Mouse (Mus musculus) Muller cell, postnatal 12 days (primary cell): Measurements from ENCODE around the gene Mrs2.
A peak's percentile ranks its signal among the peaks of the same experiment; 100 is the strongest.
"Not testable (repeated sequence)": the region's sequence is repeated elsewhere in the genome, so short reads cannot be mapped to it uniquely, and the experiment has no call there.

Source experiments
- DNase-seq: peaks from one replicate; pipeline ENCODE4 v3.0.0-alpha.2; 2015; ENCODE audit errors: inconsistent ontology term

Gene Mrs2

DNA sequence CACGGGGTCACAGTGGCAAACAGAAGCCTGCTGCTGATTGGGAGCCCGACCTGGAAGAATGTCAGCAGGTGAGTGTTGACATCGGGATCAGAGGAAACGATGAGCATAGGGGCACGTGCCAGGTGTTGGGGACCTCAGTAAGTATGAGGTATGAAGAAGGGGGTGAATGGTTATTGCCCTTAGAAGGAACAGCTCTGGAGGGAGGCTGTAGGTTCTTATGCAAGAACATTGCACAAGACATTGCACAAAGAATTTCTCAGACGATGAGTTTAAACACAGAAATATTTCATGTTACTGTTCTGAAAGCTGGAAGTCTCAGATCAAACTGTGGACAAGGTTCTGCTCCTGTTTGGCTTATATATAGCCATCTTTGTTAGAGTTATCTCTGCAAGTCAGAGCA, 39.1 kb downstream of the Mrs2 start:
- DNase-seq: no peak

DNA sequence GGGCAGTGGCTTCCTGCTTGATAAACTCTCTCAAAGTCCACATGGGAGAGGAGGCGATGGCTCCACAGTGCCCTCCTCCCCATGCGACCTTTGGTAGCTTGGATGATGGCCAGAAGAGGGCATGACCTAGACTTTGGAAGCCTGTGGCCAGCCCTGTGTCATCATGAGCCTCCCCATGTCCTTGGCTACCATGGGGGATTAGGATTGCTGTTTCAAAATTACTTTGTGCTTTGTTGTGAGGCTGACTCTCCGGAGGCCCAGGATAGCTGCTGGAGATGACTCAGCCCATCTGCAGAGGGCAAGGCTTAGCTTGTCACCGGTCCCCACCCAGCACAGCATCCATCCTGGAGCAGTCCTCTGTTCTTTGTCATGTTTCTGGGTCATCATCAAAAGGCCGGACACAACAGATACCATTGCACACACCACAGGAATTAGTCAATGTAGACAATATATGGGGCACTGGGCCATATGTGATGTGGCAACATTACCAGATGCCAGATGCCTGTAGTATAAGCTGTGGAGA, 42.3 kb downstream of the Mrs2 start:
- peak; percentile 92 for DNase-seq

DNA sequence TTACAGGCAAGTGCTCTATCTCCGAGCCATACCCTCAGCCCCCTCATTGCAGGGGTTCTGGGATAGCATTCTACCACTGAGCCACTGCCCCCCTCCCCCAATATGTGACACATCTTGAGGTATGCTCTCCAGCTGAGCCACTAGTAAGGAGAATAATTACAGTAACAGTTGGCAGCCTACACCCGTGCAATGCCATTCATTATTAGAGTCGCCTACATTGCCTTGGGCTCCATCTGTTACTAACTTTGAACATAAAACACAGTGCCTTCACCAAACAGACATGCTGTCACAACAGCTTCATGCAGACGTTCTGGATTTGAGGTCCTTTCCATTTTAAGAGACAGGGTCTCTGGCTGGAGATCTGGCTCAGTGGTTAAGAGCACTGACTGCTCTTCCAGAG, 43.8 kb downstream of the Mrs2 start:
- peak; percentile 48 for DNase-seq

DNA sequence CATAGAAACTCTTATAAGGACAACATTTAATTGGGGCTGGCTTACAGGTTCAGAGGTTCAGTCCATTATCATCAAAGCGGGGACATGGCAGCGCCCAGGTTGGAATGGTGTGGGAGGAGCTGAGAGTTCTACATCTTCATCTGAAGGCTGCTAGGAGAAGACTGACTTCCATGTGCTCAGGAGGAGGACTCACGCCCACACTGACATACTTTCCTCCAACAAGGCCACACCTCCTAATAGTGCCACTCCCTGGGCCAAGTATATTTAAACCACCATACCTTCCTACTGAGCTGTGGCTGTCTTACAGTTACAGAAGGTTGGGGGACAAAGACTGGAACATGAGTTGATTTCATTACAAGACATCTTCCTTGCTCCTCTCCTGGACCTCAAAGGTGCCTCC, 48.4 kb downstream of the Mrs2 start:
- not testable (repeated sequence) for DNase-seq

DNA sequence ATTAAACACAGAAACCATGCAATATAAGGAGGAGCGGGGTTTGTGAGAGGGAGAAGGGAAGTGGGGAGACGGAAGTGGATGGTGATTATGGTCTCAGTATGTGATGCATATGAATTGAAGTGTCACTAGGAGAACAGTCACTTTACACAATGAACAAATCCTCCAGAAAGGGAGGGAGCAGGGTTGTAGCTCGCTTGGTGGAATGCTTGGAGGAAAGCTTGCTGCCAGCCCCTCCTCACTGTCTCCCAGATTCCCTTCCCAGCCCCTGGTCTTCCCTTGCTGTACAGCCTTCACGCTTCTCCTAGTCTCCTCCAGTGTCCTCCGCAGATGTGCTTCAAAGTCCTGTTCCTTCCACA, 54.4 kb downstream of the Mrs2 start:
- no peak for DNase-seq

DNA sequence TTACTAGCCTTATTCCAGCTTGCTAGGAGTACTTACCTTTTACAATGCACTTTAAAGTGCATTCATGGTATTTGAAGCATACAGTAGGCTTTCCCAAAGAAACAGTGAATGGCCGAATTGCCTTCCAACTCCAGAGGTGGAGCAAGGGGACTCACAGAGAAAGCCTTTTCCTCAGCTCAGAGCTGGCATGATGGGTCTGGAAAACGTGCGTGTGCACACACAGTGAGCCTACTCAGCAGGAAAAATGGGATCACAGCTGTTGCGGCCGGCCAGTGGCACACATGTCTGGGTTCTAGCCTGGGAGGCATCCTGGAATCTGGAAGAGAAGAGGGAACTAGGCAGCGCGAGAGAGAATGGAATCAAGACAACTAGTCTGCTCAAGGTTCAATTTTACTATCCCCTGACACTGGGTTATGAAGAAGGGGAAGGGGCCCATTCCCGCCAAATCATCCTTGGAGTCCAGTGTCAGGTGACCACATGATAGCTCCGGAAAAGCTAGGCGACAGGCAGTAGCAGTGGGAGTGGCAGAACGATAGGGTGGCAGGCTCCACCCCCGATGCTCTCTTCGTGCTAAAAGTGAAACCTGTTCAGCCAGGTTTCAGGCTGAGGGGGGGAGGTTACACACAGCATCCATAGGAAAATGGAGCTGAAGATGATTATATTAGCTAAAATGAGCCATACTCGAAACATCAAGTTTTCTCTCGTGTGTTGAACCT, 54.9 kb downstream of the Mrs2 start:
- no peak for DNase-seq

DNA sequence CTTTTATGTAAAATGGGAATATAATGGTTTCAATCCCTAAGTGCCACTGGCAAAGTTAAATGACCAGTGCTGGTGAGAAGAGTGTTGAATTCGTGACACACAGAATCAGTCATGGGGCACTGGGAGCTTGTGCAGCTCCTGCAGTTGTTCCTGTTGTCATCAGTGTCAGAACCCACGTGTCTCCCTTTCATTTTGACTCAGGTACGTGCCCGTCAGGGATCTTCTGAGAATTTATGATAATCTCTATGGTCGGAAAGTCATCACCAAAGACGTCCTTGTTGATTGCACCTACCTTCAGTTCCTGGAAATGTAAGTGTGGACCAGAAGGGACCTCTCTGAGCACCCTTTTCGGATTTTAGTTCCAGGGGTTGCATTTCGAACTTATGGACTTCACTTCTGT, 58.1 kb downstream of the Mrs2 start:
- no peak for DNase-seq

DNA sequence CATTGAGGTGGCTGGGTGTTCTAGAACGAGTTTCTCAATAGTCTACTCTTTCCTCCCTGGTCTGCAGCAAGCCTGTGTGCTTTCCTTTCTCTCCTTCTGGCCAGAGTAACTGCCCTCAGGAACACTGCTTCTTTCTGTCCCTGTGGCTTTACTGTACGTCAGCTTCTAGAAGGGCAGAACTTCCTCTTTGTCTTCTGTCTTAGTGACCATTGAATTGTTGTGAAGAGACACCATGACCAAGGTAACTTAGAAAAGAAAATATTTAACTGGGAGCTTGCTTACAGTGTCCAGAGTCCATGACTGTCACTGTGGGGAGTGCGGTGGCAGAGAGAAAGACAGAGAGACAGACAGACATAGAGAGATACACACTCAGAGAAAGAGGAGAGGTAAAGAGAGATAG, 60.1 kb downstream of the Mrs2 start:
- DNase-seq: no peak

DNA sequence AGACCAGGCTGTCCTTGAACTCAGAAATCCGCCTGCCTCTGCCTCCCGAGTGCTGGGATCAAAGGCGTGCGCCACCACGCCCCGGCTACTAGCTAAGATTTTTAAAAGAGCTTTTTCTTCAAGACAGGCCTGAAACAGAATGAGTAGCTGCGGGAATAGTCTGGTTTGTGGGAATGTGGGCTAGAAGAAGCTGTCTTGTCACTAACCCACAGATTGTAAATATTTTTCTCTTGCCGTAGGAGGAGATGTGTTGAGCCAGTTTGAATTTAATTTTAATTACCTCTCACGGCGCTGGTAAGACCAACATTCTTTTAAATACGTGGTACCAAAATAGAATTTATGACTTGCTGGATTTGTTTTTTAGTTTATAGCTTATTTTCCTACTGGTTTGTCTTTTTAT, 61.5 kb downstream of the Mrs2 start:
- DNase-seq: no peak

DNA sequence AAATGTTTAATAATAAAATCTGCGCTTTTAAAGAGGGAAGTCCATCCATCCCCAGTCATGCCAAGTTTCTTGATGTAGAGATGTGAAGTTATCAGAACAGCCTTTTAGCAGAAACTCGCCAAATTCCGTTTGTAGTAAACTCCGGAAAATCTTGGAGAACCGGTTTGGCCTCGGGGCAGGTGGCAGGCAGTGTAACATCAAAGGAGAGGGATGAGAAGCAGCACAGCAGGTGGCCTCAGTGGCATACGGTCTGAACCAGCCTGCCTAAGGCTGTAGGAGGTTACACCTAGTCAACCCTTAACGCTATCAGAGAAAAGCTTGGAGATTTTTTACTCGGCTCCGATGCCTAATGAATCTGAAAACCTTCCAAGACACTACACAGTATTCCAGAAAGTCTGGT, 64.7 kb downstream of the Mrs2 start:
- no peak for DNase-seq

DNA sequence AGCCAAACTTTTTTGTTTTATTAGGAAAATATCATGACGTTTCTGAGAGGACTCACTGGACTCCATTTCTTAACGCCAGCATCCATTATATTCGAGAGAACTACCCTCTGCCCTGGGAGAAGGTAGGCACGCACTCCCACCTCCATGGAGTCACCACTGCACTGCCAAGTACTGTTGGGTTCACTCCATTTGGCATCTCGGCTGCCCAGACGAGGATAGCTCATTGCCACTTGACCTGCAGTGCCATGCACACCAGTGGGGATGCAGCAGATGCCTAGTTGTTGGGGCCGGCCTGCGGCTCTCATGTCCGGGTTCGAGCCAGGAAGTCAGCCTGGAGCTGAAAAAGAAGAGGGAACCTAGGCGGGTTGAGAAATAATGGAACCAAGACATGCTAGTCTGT, 65.1 kb downstream of the Mrs2 start:
- no peak for DNase-seq

DNA sequence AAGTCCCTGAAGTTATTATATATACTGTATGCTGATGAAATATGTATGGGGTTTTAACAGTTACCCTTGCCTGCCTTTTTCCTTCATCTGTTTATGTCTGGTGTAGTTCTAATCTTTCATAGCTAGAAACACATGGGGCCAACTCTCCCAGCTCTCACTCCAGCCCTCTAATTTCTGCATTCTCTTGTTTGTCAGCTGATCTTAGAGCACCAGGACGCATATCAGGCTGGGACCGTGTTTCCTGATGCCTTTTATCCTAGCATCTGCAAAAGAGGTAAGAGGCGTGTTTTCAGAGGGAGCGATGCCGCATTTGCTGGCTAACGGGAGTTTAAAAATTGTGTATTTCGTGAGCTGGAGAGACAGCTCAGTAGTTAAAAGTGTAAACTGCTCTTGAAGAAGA, 67.5 kb downstream of the Mrs2 start:
- DNase-seq: no peak

DNA sequence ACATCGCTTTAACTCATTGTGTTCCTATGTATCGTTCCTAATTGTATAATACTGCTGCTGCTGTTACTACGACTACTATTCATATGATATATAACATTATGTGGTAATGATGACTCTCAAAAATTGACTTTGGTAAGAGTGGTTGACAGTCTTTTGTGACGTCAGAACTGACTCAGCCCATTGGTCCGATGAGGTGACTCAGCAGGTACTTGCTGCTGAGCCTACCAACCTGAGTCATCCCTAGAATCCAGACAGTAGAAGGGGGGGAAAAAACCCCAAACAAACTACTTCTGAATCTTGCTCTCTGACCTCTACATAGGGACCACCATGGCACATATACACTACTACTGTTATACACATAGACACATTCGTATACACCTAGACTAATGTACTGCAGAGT, 71.3 kb downstream of the Mrs2 start:
- no peak for DNase-seq

DNA sequence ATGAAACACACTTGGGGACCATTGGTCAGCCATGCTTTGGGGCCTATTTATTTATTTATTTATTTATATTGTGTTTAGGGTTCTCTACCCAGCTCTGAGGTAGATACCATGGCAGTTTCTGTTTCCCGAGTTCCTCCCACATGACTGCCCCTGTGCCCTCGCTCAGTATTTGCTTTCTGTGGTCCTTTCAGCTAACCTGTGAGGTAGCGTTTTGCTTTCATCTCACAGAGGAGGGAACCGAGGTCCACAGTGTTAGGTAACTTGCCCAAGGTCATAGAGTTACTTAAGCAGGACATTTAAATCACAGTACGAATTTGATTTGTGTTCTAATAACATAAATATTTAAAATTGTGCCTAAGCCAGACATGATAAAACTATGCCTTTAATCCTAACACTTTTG, 73.0 kb downstream of the Mrs2 start:
- no peak for DNase-seq

DNA sequence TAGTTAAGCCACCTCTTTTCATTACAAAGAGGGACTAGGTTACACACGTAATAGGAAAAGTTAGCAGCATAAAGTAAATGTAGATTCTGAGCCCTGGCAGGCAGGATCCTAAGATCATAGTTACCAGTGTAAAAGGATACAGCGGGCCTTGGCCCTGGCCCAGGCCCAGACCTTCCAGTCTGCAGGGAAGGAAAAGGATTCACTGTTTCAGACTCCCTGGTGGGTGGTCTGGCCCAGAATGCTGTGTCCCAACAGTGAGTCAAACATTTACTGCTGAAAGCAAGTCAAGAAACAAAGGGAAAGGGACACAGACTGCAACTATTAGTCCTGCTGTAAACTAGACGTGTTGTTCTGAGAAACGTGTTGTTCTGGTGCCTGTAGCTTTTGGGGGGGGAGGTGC, 74.6 kb downstream of the Mrs2 start:
- peak; percentile 94 for DNase-seq

DNA sequence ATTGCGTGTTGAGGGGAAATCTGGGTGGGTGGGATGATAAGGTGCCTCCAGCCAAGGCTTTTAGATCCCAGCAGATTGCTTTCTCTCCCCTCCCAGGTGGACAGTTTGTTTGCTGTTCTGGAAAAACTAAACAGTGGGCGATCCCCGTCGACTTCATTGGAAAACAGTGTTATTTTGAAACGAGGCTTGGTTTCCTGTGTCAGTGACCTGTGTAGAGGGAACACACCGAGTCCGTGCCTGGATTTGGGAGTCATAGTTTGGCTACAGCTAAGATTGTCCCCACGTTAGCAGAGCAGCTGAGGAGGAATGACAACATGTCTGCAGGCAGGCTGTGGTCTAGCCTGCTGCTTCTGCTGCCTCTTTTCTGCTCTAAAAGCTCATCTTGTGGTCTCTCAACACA, 76.9 kb downstream of the Mrs2 start:
- no peak for DNase-seq

DNA sequence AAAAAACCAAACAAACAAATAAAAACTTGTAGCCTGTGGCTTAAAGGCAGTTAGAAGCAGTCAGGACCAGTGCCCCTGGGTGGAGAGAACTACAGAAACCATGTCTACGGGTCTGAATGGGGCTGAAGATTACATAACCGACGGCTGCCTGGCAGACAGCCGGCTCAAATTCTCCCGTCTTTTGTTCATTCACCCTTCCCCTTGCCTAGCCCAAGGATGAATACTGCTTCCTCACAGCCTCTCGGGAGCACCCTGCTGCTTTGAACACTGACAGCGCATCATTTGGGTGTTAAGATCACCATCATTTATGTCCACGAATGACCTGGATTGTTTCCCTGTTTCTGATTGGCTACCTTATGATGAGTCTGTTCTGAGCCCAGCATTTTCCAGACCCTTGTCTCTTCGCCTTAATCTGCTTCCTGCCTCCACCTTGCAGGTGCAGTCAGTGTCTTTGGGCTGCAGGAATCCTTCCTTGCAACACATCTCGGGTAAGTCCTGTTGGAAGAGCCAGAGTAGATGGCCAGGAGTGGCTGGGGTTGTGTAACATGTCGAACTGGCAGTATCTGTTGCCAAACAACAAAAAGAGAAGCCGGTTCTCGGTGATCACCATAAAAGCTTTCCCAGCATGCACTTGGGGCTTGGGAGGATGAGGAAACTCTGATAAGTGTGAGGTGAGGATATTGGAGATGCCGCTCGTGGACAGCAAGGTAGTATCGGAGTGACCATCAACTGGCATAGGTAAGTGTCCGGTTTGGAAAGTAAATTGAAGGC, 77.5 kb downstream of the Mrs2 start, which contains the start of gene Gpld1:
Gene Gpld1 (plus strand): TSS at position 641 of the 771 bp plus-strand sequence.
- DNase-seq: peak; percentile 86

DNA sequence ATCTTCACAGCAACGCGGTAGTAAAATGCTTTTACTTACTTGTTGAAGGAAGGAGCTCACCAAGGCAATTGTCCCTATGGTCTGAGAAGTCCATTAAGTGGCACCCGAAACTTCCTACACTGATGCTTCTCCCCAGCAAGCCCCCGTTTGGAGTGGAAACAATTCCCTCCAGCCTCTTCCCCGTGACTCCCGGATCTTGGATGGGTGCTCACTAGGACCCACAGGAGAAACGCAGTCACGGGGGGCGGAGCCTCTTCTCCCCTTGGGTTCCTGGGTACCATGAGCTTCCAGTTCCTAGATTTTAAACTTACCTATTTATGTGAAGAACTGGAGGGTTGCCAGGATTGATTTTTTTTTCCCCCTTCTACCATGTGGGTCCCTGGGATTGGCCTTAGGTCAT, 80.7 kb downstream of the Mrs2 start:
- DNase-seq: no peak

DNA sequence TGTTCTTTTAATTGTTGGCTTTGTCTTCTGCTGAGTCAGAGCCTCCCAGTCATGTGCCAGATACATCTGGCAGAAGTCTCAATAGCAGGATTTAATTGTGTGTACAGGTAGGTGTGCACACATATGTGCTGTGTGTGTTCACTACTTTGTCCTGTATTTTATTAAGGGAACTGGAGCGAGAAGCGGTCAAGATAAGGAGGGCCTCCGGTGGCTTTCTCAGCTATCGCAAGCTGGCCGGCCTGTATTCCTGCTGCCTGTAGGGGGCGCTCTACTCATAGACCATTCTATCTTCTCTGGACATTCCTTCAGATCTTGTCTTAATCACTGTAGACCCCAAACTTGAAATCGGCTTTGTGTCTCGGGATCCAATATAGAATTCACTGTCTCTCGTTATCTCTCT, 81.5 kb downstream of the Mrs2 start:
- peak; percentile 52 for DNase-seq

DNA sequence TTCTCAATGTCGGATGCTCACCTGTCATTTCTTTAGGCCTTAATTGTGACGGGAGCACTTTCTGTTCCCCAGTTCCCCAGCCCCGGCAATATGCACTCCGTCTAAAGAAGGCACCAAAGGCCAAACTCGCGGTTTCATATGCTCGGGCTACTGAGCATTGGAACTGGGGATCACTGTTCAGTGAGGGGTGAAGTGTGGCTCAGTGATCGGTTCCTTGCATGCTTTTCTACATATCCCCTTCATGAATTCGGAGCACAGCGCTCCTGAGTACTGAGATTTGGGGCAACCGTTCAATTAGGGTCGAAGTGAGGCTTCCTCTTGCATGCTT, 82.4 kb downstream of the Mrs2 start:
- DNase-seq: no peak
